Comparison of ENCODE assay signal across 27 mouse cellular contexts in the genomic region with DNA sequence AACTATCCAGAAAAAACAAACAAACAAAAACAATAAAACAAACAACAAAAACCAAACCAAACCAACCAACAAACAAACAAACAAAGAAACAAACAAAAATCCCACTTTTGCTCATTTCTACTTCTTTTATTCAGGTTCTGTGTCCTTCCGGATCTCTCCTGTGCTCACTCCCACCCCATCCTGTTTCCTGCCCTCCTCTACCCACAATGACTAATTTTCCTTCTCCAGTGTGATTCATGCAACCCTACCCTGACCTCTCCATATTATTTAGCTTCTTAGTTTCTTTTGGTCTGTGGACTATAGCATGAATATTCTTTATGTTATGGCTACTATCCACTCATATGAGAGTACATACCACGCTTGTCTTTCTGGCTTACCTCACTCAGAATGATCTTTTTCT.
"Had no signal": no experiment of that assay in that cellular context is flagged by ENCODE, and none has a peak within 500 bp of the region (broad histone marks: within the 10 kb centered on the region; RNA-seq: fewer than 3 reads in every experiment).

No protein-coding gene starts in this region.

- H3K27me3 ChIP-seq: embryonic facial prominence, embryonic 12.5 days; embryonic facial prominence, embryonic 13.5 days; embryonic facial prominence, embryonic 15.5 days; forebrain, embryonic 12.5 days; forebrain, embryonic 13.5 days; forebrain, embryonic 15.5 days; heart, embryonic 12.5 days had no signal

- ATAC-seq: forebrain, embryonic 13.5 days; forebrain, embryonic 14.5 days; forebrain, embryonic 15.5 days; forebrain, postnatal 0 days had no signal

- H3K4me2 ChIP-seq: embryonic facial prominence, embryonic 12.5 days; embryonic facial prominence, embryonic 13.5 days; embryonic facial prominence, embryonic 15.5 days; forebrain, embryonic 12.5 days; forebrain, embryonic 13.5 days; forebrain, embryonic 15.5 days; heart, embryonic 11.5 days; heart, embryonic 12.5 days had no signal

- H3K27ac ChIP-seq: embryonic facial prominence, embryonic 10.5 days; embryonic facial prominence, embryonic 12.5 days; embryonic facial prominence, embryonic 13.5 days; embryonic facial prominence, embryonic 15.5 days; forebrain, embryonic 10.5 days; forebrain, embryonic 12.5 days; forebrain, embryonic 13.5 days; forebrain, embryonic 15.5 days; gastrocnemius, adult 2 months; heart, adult 2 months; heart, embryonic 10.5 days had no signal

- DNase-seq: cerebellum, adult 9-11 months; cerebellum, postnatal 10 days; cerebellum, postnatal 14 days; cerebellum, postnatal 25 days; cerebellum, postnatal 36 days; embryo, embryonic 11 days; forebrain, postnatal 0 days; gastrocnemius, adult 2 months; gastrocnemius, postnatal 14 days; gastrocnemius, postnatal 25 days; gastrocnemius, postnatal 36 days; heart, adult 11 months; heart, adult 18-20 months; heart, adult 2 months had no signal

- H3K4me3 ChIP-seq: embryonic facial prominence, embryonic 10.5 days; embryonic facial prominence, embryonic 12.5 days; embryonic facial prominence, embryonic 13.5 days; embryonic facial prominence, embryonic 15.5 days; erythroblast, embryonic 14.5 days; forebrain, embryonic 10.5 days; forebrain, embryonic 12.5 days; forebrain, embryonic 13.5 days; forebrain, embryonic 15.5 days; gastrocnemius, adult 2 months; heart, adult 2 months; heart, embryonic 10.5 days; heart, embryonic 12.5 days had no signal

- H3K36me3 ChIP-seq: embryonic facial prominence, embryonic 10.5 days; embryonic facial prominence, embryonic 12.5 days; embryonic facial prominence, embryonic 13.5 days; embryonic facial prominence, embryonic 15.5 days; forebrain, embryonic 10.5 days; forebrain, embryonic 12.5 days; forebrain, embryonic 15.5 days; heart, embryonic 10.5 days; heart, embryonic 12.5 days had no signal

- H3K9ac ChIP-seq: embryonic facial prominence, embryonic 12.5 days; embryonic facial prominence, embryonic 13.5 days; embryonic facial prominence, embryonic 15.5 days; forebrain, embryonic 12.5 days; forebrain, embryonic 13.5 days; forebrain, embryonic 15.5 days; forebrain, postnatal 0 days; heart, embryonic 12.5 days had no signal

- H3K4me1 ChIP-seq: embryonic facial prominence, embryonic 10.5 days; embryonic facial prominence, embryonic 12.5 days; embryonic facial prominence, embryonic 13.5 days; embryonic facial prominence, embryonic 15.5 days; forebrain, embryonic 10.5 days; forebrain, embryonic 12.5 days; forebrain, embryonic 13.5 days; forebrain, embryonic 15.5 days; heart, embryonic 10.5 days; heart, embryonic 12.5 days had no signal

- H3K9me3 ChIP-seq: embryonic facial prominence, embryonic 10.5 days; embryonic facial prominence, embryonic 12.5 days; embryonic facial prominence, embryonic 13.5 days; embryonic facial prominence, embryonic 15.5 days; forebrain, embryonic 10.5 days; forebrain, embryonic 12.5 days; forebrain, embryonic 13.5 days; forebrain, embryonic 15.5 days; heart, embryonic 10.5 days; heart, embryonic 12.5 days had no signal
